Mouse (Mus musculus) ES-E14 (cell line): ENCODE results near the gene 1110008L16Rik. TPM values are rescaled to one million over a fixed set of nuclear protein-coding genes. Genes with fewer than 3 reads are reported as not detected.

ENCODE experiments used
- DNase-seq: peaks from one replicate; pipeline ENCODE4 v3.0.0-alpha.2; 2013; ENCODE audit warnings: low read depth, low spot score
- H3K27ac ChIP-seq: 2 replicates; pipeline ENCODE4 v1.5.1; 2012; ENCODE audit warnings: low read depth, mild to moderate bottlenecking, low read length, moderate library complexity, mixed read lengths; ENCODE audit not compliant: poor library complexity, insufficient read depth, severe bottlenecking
- H3K36me3 ChIP-seq: 2 replicates; pipeline ENCODE4 v1.6.1; 2012; ENCODE audit warnings: mild to moderate bottlenecking, low read length, moderate library complexity, mixed read lengths; ENCODE audit not compliant: control insufficient read depth, poor library complexity, insufficient read depth, severe bottlenecking
- H3K4me1 ChIP-seq, 2 experiments: fragments of 150-350 bp in 1 of 2; sonication (generic) in 1 of 2; 2 replicates each; pipeline ENCODE4 v1.6.1; 2012; ENCODE audit warnings: low read length in 2 of 2, mild to moderate bottlenecking in 1 of 2, mixed read lengths in 1 of 2; ENCODE audit not compliant: control insufficient read depth in 2 of 2, insufficient read depth in 2 of 2, poor library complexity in 1 of 2
- H3K4me3 ChIP-seq, 2 experiments: fragments of 150-350 bp in 1 of 2; sonication (generic) in 1 of 2; 2 replicates each; pipeline ENCODE4 v1.5.1; 2012; ENCODE audit warnings: low read length in 2 of 2, low read depth in 1 of 2, mild to moderate bottlenecking in 1 of 2, mixed read lengths in 1 of 2; ENCODE audit not compliant: insufficient read depth in 1 of 2, poor library complexity in 1 of 2, severe bottlenecking in 1 of 2
- H3K9ac ChIP-seq: 2 replicates; pipeline ENCODE4 v1.6.1; 2012; ENCODE audit warnings: low read depth, mild to moderate bottlenecking, low read length, mixed read lengths; ENCODE audit not compliant: poor library complexity, insufficient read depth, severe bottlenecking
- H3K9me3 ChIP-seq: fragments of 150-350 bp; sonication (generic); 2 replicates; pipeline ENCODE4 v1.6.1; 2012; ENCODE audit warnings: low read depth, mild to moderate bottlenecking, low read length; ENCODE audit not compliant: control insufficient read depth, insufficient read depth
- CHD2 ChIP-seq: IDR thresholded peaks from 2 replicates; pipeline ENCODE4 v1.6.1; 2014; ENCODE audit warnings: mild to moderate bottlenecking, low read depth, low read length, inconsistent platforms
- HCFC1 ChIP-seq: IDR thresholded peaks from 2 replicates; pipeline ENCODE4 v1.6.1; 2012; ENCODE audit warnings: low read length, inconsistent platforms, borderline replicate concordance; ENCODE audit not compliant: insufficient read depth
- MAFK ChIP-seq: IDR thresholded peaks from 2 replicates; pipeline ENCODE4 v1.6.1; 2014; ENCODE audit warnings: mild to moderate bottlenecking, low read depth, low read length, inconsistent platforms; ENCODE audit not compliant: insufficient read depth
- ZC3H11A ChIP-seq: IDR thresholded peaks from 2 replicates; pipeline ENCODE4 v1.6.1; 2012; ENCODE audit warnings: low read depth, mild to moderate bottlenecking, inconsistent platforms, low read length, borderline replicate concordance
- ZNF384 ChIP-seq: IDR thresholded peaks from 2 replicates; pipeline ENCODE4 v1.6.1; 2012; ENCODE audit warnings: low read depth, low read length, inconsistent platforms
- in situ Hi-C, 2 experiments: fragments of 600-800 bp; cut with MboI; formaldehyde crosslinking; loops; one replicate each; pipeline ENCODE4 v1.15.1; 2025; ENCODE audit warnings: low sequenced_read_pairs in 2 of 2, inconsistent platforms in 1 of 2; ENCODE audit not compliant: unreplicated experiment in 2 of 2
- total RNA-seq: library from RNA; depleted of rRNA; stranded (reverse); fragments of 300-350 nt; gene quantifications from 2 replicates; pipeline ENCODE4 v1.2.3, GENCODE M21; 2012

1110008L16Rik gene
- total RNA-seq, 1 experiment, result 32.5 TPM

DNA sequence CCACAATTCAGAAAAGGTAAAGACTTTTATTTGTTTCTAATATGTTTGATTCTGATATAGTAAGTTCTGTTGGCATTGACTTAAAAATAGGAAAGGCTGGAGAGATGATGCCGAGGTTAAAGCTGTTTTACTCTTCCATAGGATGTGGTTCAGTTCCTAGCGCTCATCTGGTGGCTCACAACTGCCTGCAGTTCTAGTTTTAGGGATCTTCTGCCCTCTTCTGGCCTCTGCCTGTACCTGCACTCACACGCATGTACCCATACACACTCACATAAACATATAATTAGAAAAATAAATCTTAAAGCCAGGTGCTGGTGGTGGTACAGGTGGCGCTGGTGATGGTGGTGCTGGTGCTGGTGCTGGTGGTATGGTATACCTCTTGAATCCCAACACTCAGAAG lies 7.0 kb downstream of the 1110008L16Rik start:
- no peak overlapping the region for H3K4me3 ChIP-seq
- in situ Hi-C loops, result no loop called here
- H3K9ac ChIP-seq, result no peak overlapping the region
- TF ChIP-seq ZC3H11A, result 0 out of 2 replicates have a peak, but pooled peaks have one; percentile 15
- TF ChIP-seq ZNF384, result no peak
- no peak overlapping the region for H3K27ac ChIP-seq
- H3K4me1 ChIP-seq, result peaks cover 0 to 14% of the 10 kb centered on the region in 2 experiments; a peak in 2 of 4 replicates
- no peaks in the 10 kb centered on the region for H3K9me3 ChIP-seq
- no peak for DNase-seq
- H3K36me3 ChIP-seq, result peaks cover 7% of the 10 kb centered on the region; the same call in 1 of the 2 replicates

- no peak overlapping the region for H3K4me3 ChIP-seq
- peaks cover 7% of the 10 kb centered on the region; the same call in 1 of the 2 replicates for H3K36me3 ChIP-seq
- H3K9ac ChIP-seq, result no peak overlapping the region
- H3K9me3 ChIP-seq, result no peaks in the 10 kb centered on the region
- H3K27ac ChIP-seq, result no peak overlapping the region
- in situ Hi-C loops, result no loop called here
- no peak for DNase-seq
- H3K4me1 ChIP-seq, result peaks cover 0 to 13% of the 10 kb centered on the region in 2 experiments; a peak in 1 of 4 replicates
- no peak for TF ChIP-seq ZNF384
- no peak for TF ChIP-seq ZC3H11A
- no peak for TF ChIP-seq MAFK
- no peak for TF ChIP-seq CHD2
- TF ChIP-seq HCFC1, result no peak
Observed at GRCm38 (mm10) chr12:55307566-55307965, 8.2 kb downstream of the 1110008L16Rik start.

- Histone ChIP-seq H3K9ac (no peak overlapping the region), H3K9me3 (no peaks in the 10 kb centered on the region), H3K36me3 (peaks cover 7% of the 10 kb centered on the region; the same call in 1 of the 2 replicates), H3K4me3 (no peak overlapping the region), H3K27ac (no peak overlapping the region), H3K4me1 (peaks cover 0 to 13% of the 10 kb centered on the region in 2 experiments; a peak in 1 of 4 replicates)
- in situ Hi-C loops, result no loop called here
- no peak for DNase-seq
- no peak for TF ChIP-seq HCFC1
- TF ChIP-seq MAFK, result no peak
- no peak for TF ChIP-seq CHD2
- TF ChIP-seq ZNF384, result no peak
- TF ChIP-seq ZC3H11A, result no peak
Observed at GRCm38 (mm10) chr12:55308731-55309130, 9.4 kb downstream of the 1110008L16Rik start.

DNA sequence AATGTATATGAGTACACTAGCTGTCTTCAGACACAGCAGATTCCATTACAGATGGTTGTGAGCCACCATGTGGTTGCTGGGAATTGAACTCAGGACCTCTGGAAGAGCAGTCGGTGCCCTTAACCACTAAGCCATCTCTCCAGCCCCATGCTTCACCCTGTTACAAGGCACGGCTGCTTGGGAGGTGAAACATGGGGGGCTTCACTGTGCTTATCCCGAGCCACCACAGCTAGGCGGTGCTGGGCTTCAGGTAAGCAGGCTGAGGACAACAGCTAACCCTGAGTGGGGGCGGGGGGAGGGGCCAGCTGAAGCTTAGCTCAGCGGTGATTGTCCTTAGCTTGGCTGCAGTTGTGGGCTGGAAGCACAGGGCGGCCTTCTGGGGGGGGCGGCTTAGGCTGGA lies 10.1 kb downstream of the 1110008L16Rik start:
- no peak overlapping the region for H3K4me3 ChIP-seq
- no peak overlapping the region for H3K27ac ChIP-seq
- no peak for DNase-seq
- TF ChIP-seq MAFK, result no peak
- no peak for TF ChIP-seq HCFC1
- H3K36me3 ChIP-seq, result peaks cover 7% of the 10 kb centered on the region; the same call in 1 of the 2 replicates
- H3K9ac ChIP-seq, result peak overlapping the region; percentile 10; the same call in 1 of the 2 replicates
- in situ Hi-C loops, result no loop called here
- H3K9me3 ChIP-seq, result no peaks in the 10 kb centered on the region
- H3K4me1 ChIP-seq, result peaks cover 0 to 9% of the 10 kb centered on the region in 2 experiments; a peak in 1 of 4 replicates

- Histone ChIP-seq H3K9me3 (no peaks in the 10 kb centered on the region), H3K27ac (no peak overlapping the region), H3K9ac (no peak overlapping the region), H3K36me3 (peaks cover 5% of the 10 kb centered on the region; the same call in 1 of the 2 replicates), H3K4me1 (peaks cover 0 to 9% of the 10 kb centered on the region in 2 experiments; a peak in 1 of 4 replicates), H3K4me3 (peak overlapping the region; percentile 8 to 10; a peak in 2 of 4 replicates)
- no peak for DNase-seq
- TF ChIP-seq ZNF384, result no peak
- TF ChIP-seq CHD2, result no peak
- in situ Hi-C loops, result loop anchor here in 1 of 2 experiments (10.0 kb wide), 1 partner anchor 193 kb away; no protein-coding TSS in a partner anchor
Observed at GRCm38 (mm10) chr12:55311841-55312240, 12.5 kb downstream of the 1110008L16Rik start.
